ENCODE assay signal across 16 mouse cellular contexts in genomic region chr5:66100322-66100721, GRCm38 (mm10).
"Had no signal": no experiment of that assay in that cellular context is flagged by ENCODE, and none has a peak within 500 bp of the region (broad histone marks: within the 10 kb centered on the region; RNA-seq: fewer than 3 reads in every experiment).

No protein-coding gene starts in this region.

- H3K4me3 ChIP-seq: midbrain, embryonic 12.5 days; myocyte; neural tube, embryonic 13.5 days; neural tube, embryonic 15.5 days; stomach, embryonic 15.5 days had no signal

- H3K4me1 ChIP-seq: midbrain, embryonic 12.5 days; neural tube, embryonic 13.5 days; neural tube, embryonic 15.5 days had no signal

- H3K9me3 ChIP-seq: midbrain, embryonic 12.5 days; neural tube, embryonic 13.5 days; neural tube, embryonic 15.5 days; stomach, embryonic 15.5 days had no signal

- H3K9ac ChIP-seq: lung, embryonic 14.5 days; midbrain, embryonic 12.5 days; neural tube, embryonic 13.5 days; neural tube, embryonic 15.5 days; stomach, embryonic 15.5 days had no signal

- H3K27me3 ChIP-seq: midbrain, embryonic 12.5 days; neural tube, embryonic 13.5 days; neural tube, embryonic 15.5 days; stomach, embryonic 15.5 days had no signal

- ATAC-seq: midbrain, embryonic 16.5 days had no signal

- H3K4me2 ChIP-seq: lung, embryonic 14.5 days; midbrain, embryonic 12.5 days; neural tube, embryonic 13.5 days; neural tube, embryonic 15.5 days; stomach, embryonic 15.5 days had no signal

- H3K27ac ChIP-seq: midbrain, embryonic 12.5 days; neural tube, embryonic 13.5 days; neural tube, embryonic 15.5 days; stomach, embryonic 15.5 days; stomach, postnatal 0 days had no signal

- DNase-seq: lung, adult 18-20 months; lung, embryonic 14.5 days; lung, postnatal 10 days; lung, postnatal 4 days; midbrain, embryonic 14.5 days; right cerebral cortex, postnatal 14 days; thymus, adult 2 months; thymus, postnatal 25 days; thymus, postnatal 4 days had no signal

- H3K36me3 ChIP-seq: midbrain, embryonic 12.5 days; neural tube, embryonic 13.5 days; neural tube, embryonic 15.5 days; stomach, embryonic 15.5 days had no signal
